Mouse (Mus musculus) ES-CJ7 (cell line): Measurements from ENCODE around the gene Mcu.

Source experiments
- DNase-seq: peaks from one replicate; pipeline ENCODE4 v3.0.0; 2011; ENCODE audit warnings: low read depth, low spot score

Mcu gene

DNA sequence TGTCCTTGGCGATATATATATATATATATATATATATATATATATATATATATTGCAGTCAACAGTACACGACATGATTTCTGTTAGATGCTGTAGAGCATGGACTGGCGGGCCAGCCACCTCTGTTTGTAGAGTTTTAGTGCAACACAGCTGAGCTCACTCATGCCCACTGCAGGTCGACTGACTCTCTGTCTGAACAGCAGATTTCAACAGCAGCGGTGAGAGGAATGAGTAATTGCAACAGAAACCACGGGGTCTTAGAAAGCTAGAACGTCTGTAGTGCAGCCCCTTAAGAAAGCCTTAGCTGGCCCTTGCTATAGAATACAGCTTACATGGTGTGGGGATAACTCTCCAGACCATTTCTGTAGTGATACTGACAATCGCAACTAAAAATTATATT lies 121.6 kb downstream of the Mcu start:
- DNase-seq = no peak

GRCm38 (mm10) chr10:59494044-59494443 lies 122.4 kb downstream of the Mcu start:
- DNase-seq = no peak

GRCm38 (mm10) chr10:59490920-59491319 lies 125.6 kb downstream of the Mcu start:
- no peak for DNase-seq

DNA sequence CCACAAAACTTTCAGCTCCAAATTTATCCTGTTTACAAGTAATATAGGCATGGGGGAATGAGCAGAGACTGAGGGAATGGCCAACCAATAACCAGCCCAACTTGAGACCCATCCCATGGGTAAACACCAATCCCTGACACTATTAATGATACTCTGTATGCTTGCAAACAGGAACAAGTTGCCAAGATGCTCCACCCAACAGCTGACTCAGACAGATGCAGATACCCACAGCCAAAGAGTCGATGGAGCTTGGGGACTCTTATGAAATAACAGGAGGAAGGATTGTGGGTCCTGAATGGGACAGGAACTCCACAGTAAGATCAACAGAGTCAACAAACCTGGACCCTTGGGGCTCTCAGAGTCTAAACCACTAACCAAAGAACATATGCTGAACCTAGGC lies 127.1 kb downstream of the Mcu start:
- no peak for DNase-seq

DNA sequence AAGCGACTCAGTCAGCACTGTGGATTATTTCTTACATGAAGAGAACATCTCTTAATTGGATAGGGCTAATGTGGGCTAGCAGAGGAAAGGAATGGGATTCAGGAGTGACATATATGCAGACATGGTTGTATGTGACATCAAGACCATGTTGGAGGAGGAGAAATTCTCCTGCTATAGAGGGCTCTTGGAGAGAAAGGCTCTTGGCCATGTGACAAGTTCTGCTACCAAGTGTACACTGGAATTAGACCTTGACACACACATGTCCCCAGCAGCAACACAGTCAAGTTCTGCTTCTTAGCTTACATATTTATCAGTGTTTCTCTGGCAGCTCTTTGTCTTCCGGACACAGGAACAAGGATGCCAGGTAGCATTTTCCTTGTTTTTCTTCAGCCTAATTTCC lies 129.1 kb downstream of the Mcu start:
- no peak for DNase-seq

DNA sequence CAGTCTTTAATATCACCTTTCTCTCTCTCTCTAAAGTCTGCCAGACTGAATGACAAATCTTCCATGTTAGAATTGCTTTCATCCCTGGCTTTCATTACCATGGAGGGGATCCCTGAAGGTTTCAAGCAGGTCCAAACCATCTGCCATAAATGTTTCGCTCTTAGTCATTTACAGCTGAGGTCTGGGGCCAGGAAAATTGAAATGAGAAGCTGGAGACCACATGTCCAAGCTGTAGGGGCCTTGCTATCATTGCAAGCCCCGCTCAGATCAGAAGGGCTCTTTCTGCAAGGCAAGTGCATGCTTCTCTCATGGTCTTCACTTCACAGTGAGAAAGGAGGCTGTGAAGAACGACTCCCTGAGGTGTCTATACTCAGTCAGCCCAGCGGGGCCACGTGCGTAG lies 132.2 kb downstream of the Mcu start:
- no peak for DNase-seq

- no peak for DNase-seq
Measured at GRCm38 (mm10) chr10:59481381-59481780, 135.1 kb downstream of the Mcu start.

GRCm38 (mm10) chr10:59470451-59470850 lies 146.0 kb downstream of the Mcu start:
- no peak for DNase-seq

GRCm38 (mm10) chr10:59467297-59467696 lies 149.2 kb downstream of the Mcu start:
- DNase-seq = peak; percentile 36

- DNase-seq = no peak
Measured at GRCm38 (mm10) chr10:59466626-59467025, 149.9 kb downstream of the Mcu start.

DNA sequence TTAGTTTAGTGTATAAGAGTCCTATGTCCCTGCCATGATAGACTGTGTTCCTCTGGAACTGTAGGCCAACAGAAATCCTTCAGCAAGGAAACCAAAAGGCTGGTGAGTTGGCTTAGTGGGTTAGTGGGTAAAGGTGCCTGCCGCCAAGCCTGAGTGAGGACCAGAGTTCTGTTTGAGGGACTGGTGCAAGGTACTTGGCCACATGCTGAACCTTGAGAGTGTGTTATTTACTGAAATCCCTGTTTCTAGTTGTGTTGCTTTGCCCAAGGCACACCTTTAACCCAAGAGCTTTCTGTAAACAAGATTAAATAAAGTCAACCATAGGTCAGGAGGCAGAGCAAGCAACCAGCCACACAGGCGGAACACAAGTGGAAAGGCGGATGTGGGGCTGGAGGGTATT lies 150.9 kb downstream of the Mcu start:
- DNase-seq = no peak

DNA sequence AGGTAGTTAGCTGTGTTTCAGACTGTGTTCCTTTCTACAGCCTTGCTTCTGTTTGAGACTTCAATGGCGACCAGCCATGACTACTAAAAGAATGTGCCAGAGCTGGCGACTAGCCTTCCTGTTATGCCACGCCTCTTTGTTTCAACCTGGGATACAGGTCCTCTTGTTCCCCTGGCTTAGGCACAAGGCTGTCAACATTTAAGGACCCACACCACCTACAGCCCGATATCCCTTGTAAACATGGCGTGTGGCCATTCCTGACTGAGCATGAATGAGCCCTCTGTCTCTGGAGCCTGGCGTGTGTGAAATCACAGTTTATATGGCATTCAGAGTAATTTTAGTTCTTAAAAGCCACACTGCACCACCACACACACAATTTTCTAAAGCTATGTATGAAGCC lies 154.2 kb downstream of the Mcu start:
- no peak for DNase-seq

DNA sequence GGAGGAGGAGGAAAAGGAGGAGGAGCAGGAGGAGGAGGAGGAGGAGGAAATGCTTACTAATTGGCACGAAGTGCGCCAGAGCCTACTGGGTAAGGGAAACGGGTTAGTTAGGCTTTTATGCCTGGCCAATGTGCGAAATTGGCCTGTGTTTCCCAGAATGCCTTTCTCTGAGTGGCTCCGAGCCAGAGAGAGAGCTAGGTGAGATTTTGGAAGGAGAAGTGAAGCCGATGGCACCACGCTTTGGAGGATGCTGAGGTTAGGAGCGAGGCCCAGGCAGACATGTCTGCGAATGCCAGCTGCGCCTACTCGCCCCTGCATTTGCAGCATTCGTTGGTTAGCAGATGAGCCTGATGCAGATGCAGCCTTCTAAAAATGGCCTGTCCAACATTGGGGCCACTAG lies 156.7 kb downstream of the Mcu start:
- no peak for DNase-seq

DNA sequence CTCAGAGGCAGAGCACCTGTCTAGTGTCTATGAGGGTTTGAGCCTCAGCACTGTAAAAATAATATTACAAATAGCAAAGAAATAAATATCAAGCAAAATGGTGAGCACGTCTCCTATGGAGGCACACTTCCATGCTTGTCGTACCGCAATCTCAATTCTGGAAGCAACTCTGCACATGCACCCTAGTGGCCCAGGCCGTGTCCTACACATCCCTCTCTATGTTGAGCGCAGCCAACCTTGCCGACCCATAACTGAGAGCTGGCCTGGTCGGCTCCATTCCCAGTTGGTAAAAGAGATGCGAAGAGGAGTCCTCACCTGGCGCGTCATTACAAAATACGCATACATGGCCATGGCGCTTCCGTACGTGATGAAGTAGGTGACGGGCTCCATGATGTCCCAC lies 161.9 kb downstream of the Mcu start:
- peak; percentile 26 for DNase-seq

- peak; percentile 57 for DNase-seq
Measured at GRCm38 (mm10) chr10:59451839-59452238, 164.7 kb downstream of the Mcu start.

GRCm38 (mm10) chr10:59447546-59447945 lies 168.9 kb downstream of the Mcu start:
- no peak for DNase-seq

DNA sequence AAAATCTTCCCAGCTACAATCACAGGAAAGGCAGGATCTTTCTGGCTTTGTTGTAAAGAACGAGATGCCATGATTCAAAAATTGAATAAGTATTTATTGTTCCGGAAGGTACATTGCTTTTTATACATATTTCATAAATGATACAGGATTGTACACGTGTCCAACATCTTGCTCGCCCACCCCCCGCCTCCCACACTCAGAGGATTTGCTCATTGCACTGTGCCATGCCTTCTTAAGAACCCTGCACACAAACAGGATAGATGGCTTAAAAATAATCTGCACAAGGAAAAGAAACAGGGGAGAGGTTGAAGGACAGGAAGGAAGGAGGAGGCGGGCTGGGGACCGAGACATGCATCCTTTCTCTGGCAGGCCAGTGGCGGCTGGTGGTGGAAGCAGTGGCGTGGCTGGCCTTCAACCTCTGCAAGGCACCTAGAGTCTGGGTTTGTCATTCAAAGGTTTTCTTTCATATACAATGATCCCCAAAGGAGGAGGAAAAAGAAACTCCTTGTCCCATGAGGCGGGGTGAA lies 169.5 kb downstream of the Mcu start:
- DNase-seq = no peak

DNA sequence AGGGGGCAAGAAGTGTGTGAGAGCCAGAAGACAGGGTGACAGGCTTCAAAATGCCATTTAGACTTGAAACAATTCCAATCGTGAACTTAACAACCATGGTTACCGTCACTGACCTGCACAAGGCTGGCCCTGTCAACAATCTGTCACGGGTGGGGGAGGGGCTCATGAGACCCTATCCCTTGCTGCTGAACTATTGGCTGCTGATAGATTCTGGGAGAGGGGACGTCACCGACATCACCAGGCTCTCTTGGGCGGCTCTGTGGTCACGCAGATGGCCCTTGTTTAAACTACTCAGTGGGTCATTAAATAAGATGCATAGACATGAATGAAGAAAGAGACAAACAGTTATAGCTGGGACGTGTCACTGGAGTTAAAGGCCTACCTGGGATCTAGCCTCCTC lies 171.9 kb downstream of the Mcu start:
- DNase-seq = no peak

DNA sequence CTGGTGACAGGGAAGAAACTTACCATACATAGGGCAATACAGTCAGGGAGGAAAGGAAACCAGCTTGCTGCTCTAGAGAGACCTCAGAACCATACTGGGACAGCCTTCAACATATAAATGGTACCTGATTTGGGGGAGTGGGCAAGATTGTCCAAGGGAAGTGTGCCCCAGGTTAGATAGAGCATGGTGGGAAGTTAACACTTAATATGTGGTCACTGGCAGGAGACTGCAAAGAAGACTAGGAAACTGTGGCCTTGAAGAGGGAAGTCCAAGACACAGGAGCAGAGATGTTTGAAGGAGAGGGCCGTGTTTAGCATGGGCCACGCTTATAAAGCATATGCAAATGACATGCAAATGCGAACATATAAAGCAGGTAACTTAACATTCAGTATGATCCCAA lies 172.4 kb downstream of the Mcu start:
- DNase-seq = no peak

- DNase-seq = no peak
Measured at GRCm38 (mm10) chr10:59443212-59443611, 173.3 kb downstream of the Mcu start.

DNA sequence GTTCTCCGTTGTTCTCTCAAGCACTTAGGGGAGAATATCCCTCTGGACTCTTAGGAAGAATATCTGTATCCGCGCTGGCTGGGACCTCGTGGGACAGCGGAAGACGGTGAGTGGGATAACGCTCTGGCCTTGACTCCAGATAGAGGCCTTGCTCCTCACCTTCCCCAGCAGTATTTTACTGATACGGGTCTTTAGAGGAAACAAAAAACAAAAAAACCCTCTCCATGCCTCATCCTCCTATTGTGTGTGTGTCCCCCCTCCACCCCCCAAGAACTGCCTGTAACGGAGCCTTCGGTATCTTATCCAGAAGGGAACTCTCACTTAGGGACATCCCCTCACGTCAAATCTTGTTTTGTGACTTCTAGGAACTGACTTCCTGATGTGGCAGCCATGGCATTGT lies 174.8 kb downstream of the Mcu start, which contains the start of gene Oit3:
TSS of gene Oit3 (minus strand) at position 44 of the 400 bp plus-strand sequence.
- DNase-seq = no peak

GRCm38 (mm10) chr10:59440177-59440576 lies 176.3 kb downstream of the Mcu start:
- no peak for DNase-seq

DNA sequence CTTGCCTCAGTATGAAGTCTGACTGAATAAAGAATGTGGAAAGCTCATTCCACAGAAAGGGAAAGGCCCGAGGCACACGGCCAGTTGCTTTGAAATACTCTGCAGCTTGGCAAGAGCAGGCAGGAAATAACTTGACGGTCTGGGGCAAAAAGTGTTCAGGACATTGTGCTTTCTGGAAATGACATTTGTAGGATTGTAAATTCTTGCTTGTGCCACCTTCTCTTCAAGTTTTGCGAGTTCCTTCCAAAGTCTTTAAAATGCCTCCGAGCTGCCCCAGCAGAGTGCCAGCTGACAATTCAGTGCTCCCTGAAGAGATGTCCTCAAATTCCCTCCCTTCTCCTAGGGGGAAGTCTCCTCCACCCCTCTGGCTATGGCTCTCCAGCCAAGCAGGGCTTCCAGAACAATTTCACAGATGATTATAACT lies 177.0 kb downstream of the Mcu start:
- DNase-seq = no peak

DNA sequence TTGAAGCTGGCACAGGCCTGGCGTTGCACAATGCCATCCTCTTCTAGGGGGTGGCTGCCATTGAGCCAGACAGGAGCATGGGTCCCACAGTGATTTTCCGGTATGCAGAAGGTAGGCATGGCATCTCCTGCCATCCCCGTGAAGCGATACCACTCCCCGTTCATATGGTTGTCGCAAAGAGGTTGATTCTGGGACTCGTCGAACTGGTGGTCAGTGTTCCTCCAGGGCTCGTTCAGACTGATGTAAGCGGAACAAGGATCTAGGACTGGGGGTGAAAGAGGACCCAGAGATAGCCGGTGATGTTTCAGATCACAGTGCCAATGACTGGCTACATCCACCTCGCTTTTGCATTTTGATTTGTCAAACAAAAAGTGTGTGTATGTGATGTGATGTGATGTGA lies 177.8 kb downstream of the Mcu start:
- DNase-seq = no peak
